Mouse (Mus musculus): Measurements from ENCODE around the gene Sik3. TPM values are rescaled to one million over a fixed set of nuclear protein-coding genes. Genes with fewer than 3 reads are reported as not detected.
"Not testable (repeated sequence)": the region's sequence is repeated elsewhere in the genome, so short reads cannot be mapped to it uniquely, and the experiment has no call there.

Sik3 gene
- polyA plus RNA-seq, 1 experiment from 2014 or later, result 9.6 TPM

DNA sequence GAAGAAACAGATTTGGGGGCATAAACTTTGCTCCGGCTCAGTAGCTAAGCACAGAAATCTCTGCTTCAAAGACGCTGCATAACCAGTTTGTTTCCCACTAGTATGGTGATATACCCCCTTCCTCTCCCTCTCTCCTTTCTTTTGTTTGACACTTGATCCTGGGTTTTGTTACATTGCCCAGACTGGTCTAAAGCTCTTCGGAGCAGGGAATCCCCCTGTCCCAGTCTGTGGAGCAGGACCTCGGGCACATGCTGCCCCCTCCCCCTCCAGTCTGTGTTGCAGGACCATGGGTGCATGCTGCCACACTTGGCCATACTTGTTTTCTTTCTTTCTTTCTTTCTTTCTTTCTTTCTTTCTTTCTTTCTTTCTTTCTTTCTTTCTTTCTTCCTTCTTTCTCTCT lies 77.4 kb downstream of the Sik3 start:
- no peaks in the 10 kb centered on the region for H3K36me3 ChIP-seq (ENCODE audit: control insufficient read depth, insufficient read depth, low read length)
- ATAC-seq (replicated peaks; ENCODE audit: low FRiP score, low TSS enrichment, low read depth) (no peak), DNase-seq (ENCODE audit: low spot score) (no peak)
- no peaks in the 10 kb centered on the region for H3K9me3 ChIP-seq (ENCODE audit: control insufficient read depth, low read length)
- WGBS, result 38% methylated on average over 4 of the region's 4 CpGs
- H3K9ac ChIP-seq (ENCODE audit: low read length), result no peak overlapping the region
- peaks cover 10% of the 10 kb centered on the region for H3K4me1 ChIP-seq (replicated peaks; ENCODE audit: control insufficient read depth, insufficient read depth, low read length)
- no peak overlapping the region for H3K4me2 ChIP-seq (ENCODE audit: low read length)
- H3K27me3 ChIP-seq (replicated peaks; ENCODE audit: control insufficient read depth, insufficient read depth, low read length), result no peaks in the 10 kb centered on the region
- H3K4me3 ChIP-seq (ENCODE audit: low read depth, low read length), result no peak overlapping the region
- H3K27ac ChIP-seq (ENCODE audit: low read depth), result no peak overlapping the region

DNA sequence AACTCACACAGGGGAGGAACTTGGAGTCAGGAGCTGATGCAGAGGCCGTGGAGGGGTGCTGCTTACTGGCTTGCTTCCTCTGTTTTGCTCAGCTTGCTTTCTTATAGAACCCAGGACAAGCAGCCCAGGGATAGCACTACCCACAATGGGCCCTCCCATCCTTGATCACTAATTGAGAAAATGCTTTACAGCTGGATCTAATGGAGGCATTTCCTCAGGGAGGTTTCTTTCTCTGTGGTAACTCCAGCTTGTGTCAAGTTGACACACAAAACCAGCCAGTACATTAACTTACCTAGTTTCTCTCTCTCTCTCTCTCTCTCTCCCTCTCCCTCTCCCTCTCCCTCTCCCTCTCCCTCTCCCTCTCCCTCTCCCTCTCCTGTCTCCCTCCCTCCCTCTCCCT lies 78.5 kb downstream of the Sik3 start:
- not testable (repeated sequence) for DNase-seq (ENCODE audit: low spot score); H3K27me3 ChIP-seq (replicated peaks; ENCODE audit: control insufficient read depth, insufficient read depth, low read length); H3K9ac ChIP-seq (ENCODE audit: low read length); H3K4me2 ChIP-seq (ENCODE audit: low read length); H3K4me3 ChIP-seq (ENCODE audit: low read depth, low read length); H3K9me3 ChIP-seq (ENCODE audit: control insufficient read depth, low read length); H3K27ac ChIP-seq (ENCODE audit: low read depth); H3K36me3 ChIP-seq (ENCODE audit: control insufficient read depth, insufficient read depth, low read length); ATAC-seq (replicated peaks; ENCODE audit: low FRiP score, low TSS enrichment, low read depth)
- peaks cover 10% of the 10 kb centered on the region for H3K4me1 ChIP-seq (replicated peaks; ENCODE audit: control insufficient read depth, insufficient read depth, low read length)
- WGBS, result 48% methylated on average over 1 of the region's 1 CpGs

DNA sequence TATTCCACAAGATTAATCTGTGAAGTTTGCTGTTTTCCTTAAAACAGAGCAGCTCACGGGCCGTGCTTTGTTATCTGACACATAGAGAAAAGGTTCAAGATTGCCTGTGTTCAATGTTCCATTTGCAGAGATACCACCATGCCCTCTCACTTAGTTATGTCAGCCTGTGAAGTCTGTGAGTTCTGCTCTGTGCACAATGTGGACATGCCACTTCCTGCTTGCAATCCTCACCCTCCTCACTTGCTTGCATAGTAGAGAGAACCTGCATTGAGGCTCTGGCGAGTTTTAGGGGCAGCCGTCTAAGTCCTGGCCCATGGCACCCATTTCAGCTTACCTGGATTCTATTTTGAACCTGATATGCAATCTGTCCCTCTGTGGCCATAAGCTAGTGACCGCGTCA lies 80.0 kb downstream of the Sik3 start:
- H3K9me3 ChIP-seq (ENCODE audit: control insufficient read depth, low read length), result no peaks in the 10 kb centered on the region
- WGBS, result 83% methylated on average over 6 of the region's 6 CpGs
- ATAC-seq (replicated peaks; ENCODE audit: low FRiP score, low TSS enrichment, low read depth), result no peak
- H3K27me3 ChIP-seq (replicated peaks; ENCODE audit: control insufficient read depth, insufficient read depth, low read length), result no peaks in the 10 kb centered on the region
- H3K36me3 ChIP-seq (ENCODE audit: control insufficient read depth, insufficient read depth, low read length), result no peaks in the 10 kb centered on the region
- H3K9ac ChIP-seq (ENCODE audit: low read length), result no peak overlapping the region
- no peak overlapping the region for H3K4me3 ChIP-seq (ENCODE audit: low read depth, low read length)
- no peak overlapping the region for H3K4me2 ChIP-seq (ENCODE audit: low read length)
- H3K27ac ChIP-seq (ENCODE audit: low read depth), result no peak overlapping the region
- no peak for DNase-seq (ENCODE audit: low spot score)
- H3K4me1 ChIP-seq (replicated peaks; ENCODE audit: control insufficient read depth, insufficient read depth, low read length), result peaks cover 10% of the 10 kb centered on the region

DNA sequence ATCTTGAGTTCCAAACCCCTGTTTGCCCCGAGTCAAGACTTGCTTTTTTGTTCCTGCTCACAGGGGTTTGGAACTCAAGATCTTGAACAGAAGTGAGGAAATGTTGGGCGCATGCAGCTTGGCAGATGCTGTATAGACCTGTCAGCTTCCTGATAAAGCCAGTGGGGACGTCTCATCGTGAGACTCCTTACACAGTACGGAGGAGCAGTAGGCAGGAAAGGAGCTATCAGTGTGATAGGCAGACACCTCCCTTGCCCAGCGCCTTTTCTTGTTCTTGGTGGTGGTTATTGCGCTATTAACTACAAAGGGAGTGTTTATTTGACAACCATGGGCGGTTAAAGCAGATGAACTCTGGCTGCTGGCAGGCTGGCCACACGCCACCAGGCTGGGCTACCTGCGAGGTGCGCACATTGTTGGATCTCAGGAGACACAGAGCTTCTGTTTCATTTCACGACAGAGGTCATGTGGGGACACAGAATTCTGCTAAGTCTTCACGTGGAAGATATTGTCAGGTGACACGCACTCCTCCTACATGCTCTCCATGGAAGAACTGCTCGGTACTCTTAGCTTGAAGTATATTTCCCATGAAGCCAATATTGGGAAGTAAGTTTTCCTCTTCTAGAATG lies 85.9 kb downstream of the Sik3 start:
- ATAC-seq (replicated peaks; ENCODE audit: low FRiP score, low TSS enrichment, low read depth) (no peak), DNase-seq (ENCODE audit: low spot score) (no peak)
- Histone ChIP-seq H3K9me3 (ENCODE audit: control insufficient read depth, low read length) (no peaks in the 10 kb centered on the region), H3K4me3 (ENCODE audit: low read depth, low read length) (no peak overlapping the region), H3K4me2 (ENCODE audit: low read length) (no peak overlapping the region), H3K36me3 (ENCODE audit: control insufficient read depth, insufficient read depth, low read length) (no peaks in the 10 kb centered on the region), H3K27ac (ENCODE audit: low read depth) (no peak overlapping the region), H3K27me3 (replicated peaks; ENCODE audit: control insufficient read depth, insufficient read depth, low read length) (no peaks in the 10 kb centered on the region), H3K4me1 (replicated peaks; ENCODE audit: control insufficient read depth, insufficient read depth, low read length) (peaks cover 16% of the 10 kb centered on the region), H3K9ac (ENCODE audit: low read length) (no peak overlapping the region)
- WGBS, result 48% methylated on average over 15 of the region's 15 CpGs

DNA sequence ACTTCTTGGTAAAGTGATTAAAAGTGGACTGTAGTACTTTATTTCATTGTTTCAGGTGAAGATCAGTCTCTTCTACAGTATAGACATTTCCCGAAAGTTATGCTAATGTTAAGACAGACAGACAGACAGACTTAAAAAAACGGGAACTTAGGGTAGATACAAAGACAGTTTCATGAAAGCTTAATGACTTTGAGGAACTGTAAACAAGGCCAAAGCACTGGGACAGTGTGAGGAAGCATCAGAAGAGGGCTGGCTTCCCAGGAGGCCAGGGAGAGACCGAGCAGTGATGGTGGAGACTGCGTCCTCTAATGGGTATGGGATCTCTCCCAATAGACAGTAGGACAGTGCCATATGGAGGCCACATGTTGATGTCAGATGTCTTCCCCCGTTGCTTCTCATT lies 86.5 kb downstream of the Sik3 start:
- ATAC-seq (replicated peaks; ENCODE audit: low FRiP score, low TSS enrichment, low read depth) (no peak), DNase-seq (ENCODE audit: low spot score) (no peak)
- Histone ChIP-seq H3K9ac (ENCODE audit: low read length) (no peak overlapping the region), H3K27ac (ENCODE audit: low read depth) (no peak overlapping the region), H3K9me3 (ENCODE audit: control insufficient read depth, low read length) (no peaks in the 10 kb centered on the region), H3K4me3 (ENCODE audit: low read depth, low read length) (no peak overlapping the region), H3K27me3 (replicated peaks; ENCODE audit: control insufficient read depth, insufficient read depth, low read length) (no peaks in the 10 kb centered on the region), H3K4me2 (ENCODE audit: low read length) (no peak overlapping the region), H3K4me1 (replicated peaks; ENCODE audit: control insufficient read depth, insufficient read depth, low read length) (peaks cover 16% of the 10 kb centered on the region), H3K36me3 (ENCODE audit: control insufficient read depth, insufficient read depth, low read length) (no peaks in the 10 kb centered on the region)
- WGBS, result 86% methylated on average over 5 of the region's 5 CpGs

DNA sequence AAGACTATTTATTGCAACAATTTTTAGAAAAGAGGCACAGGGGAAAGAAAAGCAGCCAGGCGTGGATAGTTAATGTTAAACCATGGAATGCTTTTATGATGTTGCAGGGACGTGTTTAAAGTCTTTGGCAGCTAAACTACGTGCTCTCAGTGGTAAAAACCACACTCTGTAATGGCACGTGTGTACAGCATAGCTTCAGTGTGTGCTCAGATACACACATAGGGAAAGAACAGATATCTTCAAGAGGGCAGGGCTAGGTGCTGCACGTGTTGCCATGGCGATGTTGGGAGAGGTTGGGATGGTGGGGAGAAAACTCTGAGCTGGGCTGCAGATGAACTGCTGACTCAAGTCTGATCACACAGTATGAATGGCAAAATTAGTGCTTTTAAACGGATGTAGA lies 90.5 kb downstream of the Sik3 start:
- Histone ChIP-seq H3K4me2 (ENCODE audit: low read length) (no peak overlapping the region), H3K36me3 (ENCODE audit: control insufficient read depth, insufficient read depth, low read length) (no peaks in the 10 kb centered on the region), H3K9ac (ENCODE audit: low read length) (no peak overlapping the region), H3K4me1 (replicated peaks; ENCODE audit: control insufficient read depth, insufficient read depth, low read length) (peaks cover 7% of the 10 kb centered on the region), H3K4me3 (ENCODE audit: low read depth, low read length) (no peak overlapping the region), H3K27me3 (replicated peaks; ENCODE audit: control insufficient read depth, insufficient read depth, low read length) (no peaks in the 10 kb centered on the region), H3K9me3 (ENCODE audit: control insufficient read depth, low read length) (no peaks in the 10 kb centered on the region), H3K27ac (ENCODE audit: low read depth) (no peak overlapping the region)
- ATAC-seq (replicated peaks; ENCODE audit: low FRiP score, low TSS enrichment, low read depth), result peak; percentile 74
- WGBS, result 74% methylated on average over 7 of the region's 7 CpGs
- DNase-seq (ENCODE audit: low spot score), result no peak

DNA sequence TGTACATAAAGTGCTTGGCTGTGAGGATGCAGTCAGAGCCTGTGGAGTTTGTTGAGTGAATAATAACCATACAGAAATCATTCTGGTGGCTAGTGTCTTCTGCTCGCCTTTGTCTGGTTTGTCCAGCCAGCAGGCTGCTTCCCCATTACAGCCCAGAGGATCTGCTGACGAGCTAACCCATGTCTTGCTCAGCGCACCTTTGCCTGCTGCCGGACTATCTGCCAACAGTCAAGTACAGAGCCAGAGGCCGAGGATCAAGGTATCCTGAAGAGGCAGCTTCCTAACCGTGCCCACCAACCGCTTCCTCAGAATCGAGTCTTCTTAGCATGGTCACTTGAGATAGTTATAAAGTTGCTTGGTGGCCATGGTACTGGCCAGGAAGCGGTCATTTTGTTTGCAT lies 93.5 kb downstream of the Sik3 start:
- Histone ChIP-seq H3K9ac (ENCODE audit: low read length) (no peak overlapping the region), H3K36me3 (ENCODE audit: control insufficient read depth, insufficient read depth, low read length) (no peaks in the 10 kb centered on the region), H3K27me3 (replicated peaks; ENCODE audit: control insufficient read depth, insufficient read depth, low read length) (no peaks in the 10 kb centered on the region), H3K4me1 (replicated peaks; ENCODE audit: control insufficient read depth, insufficient read depth, low read length) (peaks cover 6% of the 10 kb centered on the region; the same call in 1 of the 2 replicates), H3K9me3 (ENCODE audit: control insufficient read depth, low read length) (no peaks in the 10 kb centered on the region), H3K27ac (ENCODE audit: low read depth) (no peak overlapping the region), H3K4me3 (ENCODE audit: low read depth, low read length) (no peak overlapping the region), H3K4me2 (ENCODE audit: low read length) (no peak overlapping the region)
- DNase-seq (ENCODE audit: low spot score) (no peak), ATAC-seq (replicated peaks; ENCODE audit: low FRiP score, low TSS enrichment, low read depth) (no peak)
- 91% methylated on average over 9 of the region's 9 CpGs for WGBS

DNA sequence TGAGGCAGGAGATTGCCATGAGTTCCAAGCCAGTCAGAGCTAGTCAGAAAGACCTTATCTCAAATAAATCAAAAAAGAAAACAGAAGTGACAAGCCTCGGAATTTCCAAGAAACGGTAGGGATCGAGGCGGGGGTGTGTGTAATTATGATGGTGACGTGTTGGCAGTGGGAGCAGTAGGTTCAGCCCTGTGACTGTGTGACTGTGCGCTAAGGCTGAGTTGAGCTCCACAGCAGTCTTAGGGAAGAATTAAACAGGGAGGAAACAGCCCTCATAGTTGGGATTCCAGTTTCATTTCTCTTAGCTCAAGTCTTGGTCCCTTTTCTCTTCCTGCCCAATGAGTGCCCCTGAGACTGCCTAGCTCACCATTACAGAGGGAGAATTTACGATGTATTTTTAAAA lies 98.0 kb downstream of the Sik3 start:
- H3K27me3 ChIP-seq (replicated peaks; ENCODE audit: control insufficient read depth, insufficient read depth, low read length), result no peaks in the 10 kb centered on the region
- peaks cover 26% of the 10 kb centered on the region for H3K4me1 ChIP-seq (replicated peaks; ENCODE audit: control insufficient read depth, insufficient read depth, low read length)
- peak overlapping the region; percentile 52; the same call in 1 of the 2 replicates for H3K27ac ChIP-seq (ENCODE audit: low read depth)
- no peak overlapping the region for H3K4me3 ChIP-seq (ENCODE audit: low read depth, low read length)
- peak overlapping the region; percentile 18; the same call in 1 of the 2 replicates for H3K4me2 ChIP-seq (ENCODE audit: low read length)
- ATAC-seq (replicated peaks; ENCODE audit: low FRiP score, low TSS enrichment, low read depth) (no peak), DNase-seq (ENCODE audit: low spot score) (no peak)
- WGBS, result 19% methylated on average over 7 of the region's 7 CpGs
- H3K9me3 ChIP-seq (ENCODE audit: control insufficient read depth, low read length), result no peaks in the 10 kb centered on the region
- H3K36me3 ChIP-seq (ENCODE audit: control insufficient read depth, insufficient read depth, low read length), result no peaks in the 10 kb centered on the region
- no peak overlapping the region for H3K9ac ChIP-seq (ENCODE audit: low read length)

DNA sequence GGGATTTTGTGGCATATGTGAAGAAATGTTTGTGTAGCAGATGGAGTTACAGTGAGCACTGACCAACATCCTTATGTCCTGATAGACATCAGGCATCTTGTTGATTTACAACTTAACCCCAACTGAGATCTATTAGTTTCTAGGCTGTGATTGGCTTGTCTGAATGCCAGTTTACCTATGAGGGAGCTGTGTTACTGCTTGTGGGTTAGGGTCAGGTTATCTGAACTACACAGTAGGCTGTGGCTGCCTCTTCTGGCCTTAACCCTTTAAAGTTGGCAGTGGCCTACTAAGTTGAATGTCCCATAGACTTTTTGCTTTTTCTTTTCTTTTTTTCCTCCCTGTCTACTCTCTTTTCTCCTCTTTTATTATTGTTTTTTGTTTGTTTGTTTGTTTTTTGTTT lies 98.7 kb downstream of the Sik3 start:
- ATAC-seq (replicated peaks; ENCODE audit: low FRiP score, low TSS enrichment, low read depth), result no peak
- H3K4me1 ChIP-seq (replicated peaks; ENCODE audit: control insufficient read depth, insufficient read depth, low read length), result peaks cover 28% of the 10 kb centered on the region
- no peak overlapping the region for H3K9ac ChIP-seq (ENCODE audit: low read length)
- H3K9me3 ChIP-seq (ENCODE audit: control insufficient read depth, low read length), result no peaks in the 10 kb centered on the region
- DNase-seq (ENCODE audit: low spot score), result no peak
- H3K27ac ChIP-seq (ENCODE audit: low read depth), result peak overlapping the region; percentile 52; the same call in 1 of the 2 replicates
- H3K4me3 ChIP-seq (ENCODE audit: low read depth, low read length), result no peak overlapping the region
- H3K4me2 ChIP-seq (ENCODE audit: low read length), result no peak overlapping the region
- no peaks in the 10 kb centered on the region for H3K27me3 ChIP-seq (replicated peaks; ENCODE audit: control insufficient read depth, insufficient read depth, low read length)
- H3K36me3 ChIP-seq (ENCODE audit: control insufficient read depth, insufficient read depth, low read length), result no peaks in the 10 kb centered on the region

Data from intestine, embryonic 14.5 days (tissue).